Mouse (Mus musculus): ENCODE results near the gene Inpp5a.
A peak's percentile ranks its signal among the peaks of the same experiment; 100 is the strongest.
"Not testable (repeated sequence)": the region's sequence is repeated elsewhere in the genome, so short reads cannot be mapped to it uniquely, and the experiment has no call there.

Gene Inpp5a

DNA sequence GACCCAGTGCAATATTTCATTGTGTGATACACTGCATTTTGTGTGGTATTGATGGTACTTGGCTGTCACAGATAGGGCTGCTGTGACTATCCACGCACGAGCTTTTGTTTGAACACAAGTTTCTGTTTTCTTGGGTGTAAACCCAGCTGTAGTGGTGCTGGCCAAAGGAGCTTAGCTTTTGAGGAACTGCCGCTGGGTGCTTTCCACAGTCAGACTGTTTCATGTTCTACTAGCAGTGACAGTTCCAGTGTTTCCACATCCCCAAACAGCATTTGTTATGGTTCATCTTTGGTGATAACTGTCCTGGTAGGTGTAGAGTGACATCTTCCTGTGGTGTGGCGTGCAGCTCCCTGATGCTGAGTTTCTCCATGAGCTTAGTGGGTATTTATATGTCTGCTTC is 13.8 kb downstream of the Inpp5a start:
- peak in 1 of 2 experiments; percentile 7 for DNase-seq

DNA sequence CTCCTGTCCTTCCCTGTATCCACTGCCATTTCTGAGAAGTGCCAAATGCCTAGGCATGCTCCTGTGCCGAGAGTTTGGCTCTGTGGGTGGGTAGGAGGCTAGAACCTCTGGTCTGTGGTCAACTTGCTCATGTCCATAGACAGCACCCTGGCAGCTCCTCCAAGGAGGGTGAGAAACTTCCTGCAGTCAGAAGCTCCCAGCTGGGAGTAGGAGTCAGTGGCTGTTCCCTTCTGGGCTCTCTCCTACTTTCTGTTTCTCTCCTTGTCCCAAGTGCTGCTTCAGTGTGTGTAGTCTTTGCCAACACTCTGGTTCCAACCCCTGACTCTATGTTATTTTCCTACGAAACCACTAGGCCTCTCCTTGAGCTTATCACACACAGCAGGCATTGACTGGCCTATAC is 17.7 kb downstream of the Inpp5a start:
- no peak for DNase-seq

DNA sequence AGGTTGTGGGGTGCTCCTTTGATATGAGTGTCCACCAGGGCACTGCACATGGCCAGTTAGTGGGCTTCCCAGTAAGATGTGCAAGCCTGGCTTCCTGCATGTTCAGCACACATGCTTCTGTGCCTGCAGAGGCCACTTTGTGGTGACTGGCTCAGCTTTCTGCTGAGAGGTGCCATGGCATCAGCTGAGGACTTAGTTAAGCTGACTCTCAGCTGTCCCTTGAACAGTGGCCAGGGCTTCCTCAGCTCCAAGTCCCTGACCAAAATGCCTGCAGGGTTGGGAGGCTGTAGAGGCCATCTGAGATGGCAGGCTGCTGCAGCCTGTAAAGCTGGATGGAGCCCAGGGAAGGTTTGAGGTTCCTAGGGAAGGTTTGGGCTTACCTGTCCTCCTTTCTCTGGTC is 19.1 kb downstream of the Inpp5a start:
- DNase-seq: peak; percentile 77 to 86

DNA sequence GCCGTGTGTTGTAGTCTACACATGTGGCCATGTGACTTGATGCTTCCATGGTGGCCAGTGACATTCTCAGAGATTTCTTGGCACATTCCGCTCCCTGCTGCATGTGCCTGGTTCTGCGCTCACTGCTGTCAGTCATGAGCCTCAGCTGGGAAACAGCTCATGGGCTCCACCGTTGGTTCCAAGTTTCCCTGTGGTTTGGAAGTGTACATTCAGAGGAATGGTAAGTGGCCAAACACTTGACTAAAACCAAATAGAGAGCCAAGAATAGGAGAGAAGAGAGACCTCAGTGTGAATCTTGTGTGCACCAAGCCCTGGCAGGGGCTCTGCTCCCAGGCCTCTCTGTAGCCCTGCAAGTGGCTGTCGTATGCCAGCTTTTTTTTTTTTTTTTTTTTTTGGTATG is 21.0 kb downstream of the Inpp5a start:
- no peak for DNase-seq

DNA sequence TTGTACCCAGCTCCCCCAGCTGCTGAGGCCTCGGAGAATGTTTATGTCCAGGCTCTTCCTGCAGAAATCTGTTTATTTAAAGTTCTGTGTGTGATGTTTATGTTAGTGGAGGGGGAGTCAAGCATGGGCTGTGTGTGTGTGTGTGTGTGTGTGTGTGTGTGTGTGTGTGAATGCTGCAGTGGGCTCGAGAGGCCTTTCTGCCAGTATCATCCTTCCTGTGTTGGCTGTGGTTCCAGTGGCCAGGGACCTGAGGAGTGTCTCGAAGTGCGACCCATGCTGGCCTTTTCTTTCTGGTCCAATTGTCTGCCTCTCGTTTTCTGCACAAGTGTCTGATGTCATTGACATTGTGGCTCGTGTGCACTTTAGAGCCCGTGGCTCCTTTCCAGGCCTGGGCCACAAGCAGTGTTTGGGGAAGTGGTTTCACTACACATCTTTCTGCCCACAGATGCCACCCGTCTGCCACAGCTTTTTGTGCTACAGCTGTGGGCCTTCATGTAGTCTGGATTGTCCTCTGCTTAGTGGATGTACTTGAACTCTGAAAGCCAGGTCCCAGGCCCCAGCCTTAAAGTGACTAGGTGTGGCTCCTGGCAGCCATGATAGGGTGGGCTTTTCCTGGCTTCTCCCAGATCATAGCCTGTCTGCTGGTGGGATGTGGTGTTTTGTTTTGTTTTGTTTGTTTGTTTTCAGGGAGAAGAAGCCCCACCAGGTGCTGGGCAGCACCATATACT is 23.5 kb downstream of the Inpp5a start:
- DNase-seq: no peak

DNA sequence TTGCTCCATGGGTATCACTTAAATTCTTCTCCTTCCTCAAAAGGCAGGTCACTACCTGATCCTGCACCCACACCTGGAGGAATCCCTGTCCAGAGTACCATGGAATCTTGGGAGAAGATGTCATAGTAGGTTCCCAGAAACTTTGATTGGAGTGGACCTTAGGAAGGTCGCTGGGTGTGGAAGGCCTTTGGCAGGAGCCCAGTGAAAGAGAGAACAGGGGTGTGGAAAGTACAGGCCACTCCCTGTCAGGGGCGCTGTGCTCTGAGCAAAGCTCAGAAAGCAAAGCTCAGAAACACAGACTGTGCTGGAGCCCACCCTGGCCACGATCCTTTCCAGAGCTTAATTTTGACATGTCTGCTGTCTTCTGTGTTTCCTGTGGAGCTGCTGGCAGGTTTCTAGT is 24.5 kb downstream of the Inpp5a start:
- DNase-seq: no peak

DNA sequence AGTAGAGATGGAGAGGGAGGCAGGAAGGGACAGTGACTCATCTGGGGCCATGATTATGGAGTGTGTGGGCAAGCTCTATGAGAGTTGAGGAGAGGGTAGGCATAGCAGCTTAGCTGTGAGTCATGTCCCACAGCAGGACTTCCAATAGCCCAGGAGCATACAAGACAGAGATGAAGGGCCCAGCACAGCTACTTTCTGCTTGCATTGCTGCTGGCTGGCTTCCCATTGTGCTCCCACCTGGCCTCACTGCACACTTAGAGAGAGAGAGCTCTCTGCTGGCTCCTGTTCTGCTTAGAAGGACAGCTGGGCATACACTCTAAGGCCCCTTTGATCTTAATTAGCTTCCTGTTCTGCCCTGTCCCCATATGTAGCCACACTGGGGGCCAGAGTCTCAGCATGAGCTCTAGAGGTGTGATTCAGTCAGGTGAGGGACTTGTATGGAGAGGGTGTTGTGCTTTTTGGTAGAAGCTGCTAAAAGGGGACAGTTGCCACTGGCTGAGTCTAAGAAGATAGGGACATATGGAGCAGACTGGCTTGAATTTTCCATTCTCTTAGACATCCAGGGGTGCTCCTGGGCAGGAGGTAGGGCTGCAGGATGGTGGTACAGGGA is 26.8 kb downstream of the Inpp5a start:
- peak; percentile 62 to 72 for DNase-seq

DNA sequence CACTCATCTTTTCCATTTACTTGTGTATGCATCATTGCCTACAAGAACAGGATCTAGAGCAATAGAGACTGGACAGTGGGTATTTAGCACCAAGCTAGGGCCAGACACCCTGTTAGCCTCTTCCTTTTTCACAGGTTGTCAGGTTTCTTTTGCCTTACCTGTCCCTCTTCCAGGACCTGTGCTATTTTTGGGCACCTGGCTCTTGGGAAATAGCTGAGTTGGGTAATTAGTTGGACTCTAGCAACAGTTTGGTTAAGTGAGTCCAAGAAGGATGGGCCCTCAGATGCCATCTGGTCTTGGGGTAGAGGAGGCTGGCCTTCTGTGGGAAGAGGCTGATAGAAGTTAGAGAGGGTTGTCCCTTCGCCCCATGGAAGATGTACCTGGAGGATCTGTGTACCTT is 29.5 kb downstream of the Inpp5a start:
- DNase-seq: no peak

DNA sequence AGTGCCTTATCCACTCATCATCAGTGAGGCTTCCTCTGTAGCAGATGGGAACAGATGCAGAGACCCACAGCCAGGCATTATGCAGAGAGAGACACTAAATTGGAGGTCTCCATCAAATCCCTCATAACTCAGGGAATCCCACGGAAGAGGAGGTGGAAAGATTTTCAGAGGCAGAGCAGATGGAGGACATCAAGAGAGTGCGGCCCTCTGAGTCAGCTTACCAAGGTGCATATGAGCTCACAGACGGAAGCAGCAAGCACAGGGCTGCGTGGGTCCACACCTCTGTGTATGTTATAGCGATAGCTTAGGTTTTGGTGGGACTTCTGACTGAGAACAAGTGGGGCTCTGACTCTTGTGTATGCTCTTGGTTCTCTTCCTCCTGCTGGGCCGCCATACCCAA is 33.9 kb downstream of the Inpp5a start:
- no peak for DNase-seq

DNA sequence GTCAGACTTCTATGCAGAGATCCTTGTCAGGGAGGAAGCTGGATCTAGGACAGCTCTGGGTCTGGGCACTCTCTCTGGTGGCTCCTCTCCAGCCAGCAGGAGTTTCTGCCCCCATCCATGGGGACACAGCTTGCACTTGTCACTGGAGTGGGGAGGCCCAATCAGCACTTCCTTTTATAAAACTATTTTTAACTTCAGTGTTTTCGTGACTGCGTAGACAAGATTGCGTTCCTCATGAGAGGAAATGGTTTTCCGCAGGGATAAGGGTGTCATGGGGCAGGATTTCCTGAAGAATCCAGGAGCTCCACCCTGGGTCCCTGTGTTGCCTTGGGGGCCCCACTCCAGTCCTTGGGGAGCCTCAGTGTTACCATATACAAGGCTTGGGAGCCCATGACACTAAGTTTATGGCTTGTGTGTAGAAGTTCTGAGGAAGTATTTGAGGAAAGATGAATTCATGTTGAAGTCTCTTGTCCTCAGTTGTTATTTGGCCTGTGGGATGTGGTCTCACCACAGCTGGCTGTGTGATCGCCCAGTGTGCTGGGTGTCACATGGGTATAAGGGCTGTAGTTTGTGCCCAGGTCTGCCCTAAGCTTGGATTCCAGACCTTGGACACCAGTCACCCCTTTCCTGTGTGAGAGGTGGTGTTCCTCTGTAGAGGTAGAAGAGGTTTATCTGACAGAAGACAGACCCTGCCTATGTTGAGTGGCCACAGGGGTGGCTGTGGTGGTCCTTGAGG is 45.4 kb downstream of the Inpp5a start:
- DNase-seq: peak; percentile 11 to 49

DNA sequence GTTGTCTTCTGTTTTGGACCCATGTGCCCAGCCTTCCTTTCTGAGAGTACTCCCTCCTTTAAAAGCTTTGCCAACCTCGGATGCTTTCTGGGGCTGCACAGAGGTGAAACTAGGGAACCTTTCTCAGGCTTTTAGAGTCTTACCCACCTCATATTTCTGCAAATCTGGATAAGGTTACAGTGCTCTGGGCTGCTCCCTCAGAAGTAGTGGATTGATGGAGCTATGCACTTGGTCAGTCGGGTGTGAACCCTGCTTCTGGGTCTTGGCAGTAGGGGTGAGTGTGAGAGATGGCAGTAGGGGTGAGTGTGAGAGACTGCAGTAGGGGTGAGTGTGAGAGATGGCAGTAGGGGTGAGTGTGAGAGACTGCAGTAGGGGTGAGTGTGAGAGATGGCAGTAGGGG is 46.0 kb downstream of the Inpp5a start:
- DNase-seq: not testable (repeated sequence)

DNA sequence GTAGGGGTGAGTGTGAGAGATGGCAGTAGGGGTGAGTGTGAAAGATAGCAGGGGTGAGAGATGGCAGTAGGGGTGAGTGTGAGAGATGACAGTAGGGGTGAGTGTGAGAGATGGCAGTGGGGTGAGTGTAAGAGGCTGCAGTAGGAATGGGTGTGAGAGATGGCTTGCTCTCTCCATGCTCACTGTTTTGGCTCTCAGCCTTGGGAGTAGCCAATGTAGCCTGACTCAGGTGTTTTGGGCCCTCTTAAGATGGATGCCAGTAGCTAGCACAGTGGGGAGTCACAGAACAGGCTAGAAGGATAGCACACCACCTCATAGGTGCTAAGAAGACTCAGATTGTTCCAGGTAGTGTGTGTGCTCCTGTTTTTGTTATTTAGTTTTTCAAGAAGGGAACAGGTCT is 46.8 kb downstream of the Inpp5a start:
- DNase-seq: peak in 1 of 2 experiments; percentile 39

DNA sequence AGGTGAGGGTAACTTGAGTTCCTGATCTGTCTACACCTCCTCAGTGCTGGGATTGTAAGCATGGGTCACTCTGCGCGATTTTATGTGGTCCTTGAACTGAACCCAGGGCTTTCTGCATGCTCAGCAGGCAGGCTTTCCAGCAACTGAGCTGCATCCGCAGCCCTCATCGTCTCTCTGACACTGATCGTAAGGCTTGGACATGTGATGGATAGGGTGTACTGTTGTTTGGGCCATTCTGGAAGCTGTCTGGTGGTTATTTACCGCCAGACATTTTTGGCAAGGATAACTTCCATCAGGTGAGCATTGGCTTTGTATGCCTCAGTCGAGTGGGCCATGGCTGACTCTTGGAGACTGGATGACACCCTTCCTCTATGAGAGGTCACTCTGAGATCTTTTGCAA is 48.0 kb downstream of the Inpp5a start:
- peak; percentile 20 to 38 for DNase-seq

DNA sequence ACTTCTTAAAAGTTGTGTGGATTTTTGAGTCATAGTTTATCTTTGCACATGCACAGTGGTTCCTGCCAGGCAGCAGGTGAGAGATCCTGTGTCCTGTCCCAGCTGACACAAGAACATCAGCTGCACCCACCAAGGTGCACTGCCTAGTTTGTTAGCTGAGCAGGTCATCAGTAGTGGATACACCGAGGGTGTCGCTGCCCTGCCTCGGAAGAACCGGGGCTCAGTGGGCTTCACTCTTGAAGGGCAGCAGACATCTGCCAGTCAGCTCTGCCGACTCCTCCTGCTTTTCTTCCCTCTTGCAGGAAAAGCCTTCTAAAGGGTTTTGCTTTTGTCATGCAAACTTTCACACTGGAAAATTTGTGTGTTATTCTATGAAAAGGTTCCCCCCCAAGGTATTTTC is 48.6 kb downstream of the Inpp5a start:
- peak; percentile 27 to 34 for DNase-seq

DNA sequence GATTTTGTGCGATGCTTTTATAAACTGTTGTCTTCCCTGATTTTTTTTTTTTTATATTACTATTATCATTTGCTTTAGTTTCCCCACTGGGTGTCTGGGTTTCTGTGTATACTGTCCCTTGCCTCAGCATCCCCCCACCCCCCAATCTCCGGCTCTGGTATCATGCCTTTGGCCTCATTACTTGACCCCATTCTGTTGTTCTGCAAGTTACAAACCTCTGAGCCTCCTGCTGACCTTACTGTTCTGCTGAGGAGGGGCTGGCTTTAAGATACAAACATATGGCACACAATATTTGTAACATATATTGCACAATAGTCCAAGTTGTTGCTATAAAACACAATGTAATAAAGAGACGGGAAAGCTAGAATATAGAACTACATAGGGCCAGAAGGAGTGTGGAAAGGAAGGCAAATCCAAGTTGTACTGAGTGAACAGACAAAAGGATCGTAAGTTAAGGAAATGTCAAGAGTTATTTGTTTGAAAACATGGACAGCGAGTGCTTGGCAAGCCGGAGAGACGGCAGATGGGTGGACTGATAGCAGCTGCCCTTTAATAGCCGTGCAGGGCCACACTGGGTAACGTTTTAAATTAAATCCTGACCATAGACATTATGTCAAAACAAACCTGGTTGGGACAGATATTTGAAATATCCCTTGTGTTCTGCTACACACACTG is 49.2 kb downstream of the Inpp5a start:
- DNase-seq: peak; percentile 68 to 79

DNA sequence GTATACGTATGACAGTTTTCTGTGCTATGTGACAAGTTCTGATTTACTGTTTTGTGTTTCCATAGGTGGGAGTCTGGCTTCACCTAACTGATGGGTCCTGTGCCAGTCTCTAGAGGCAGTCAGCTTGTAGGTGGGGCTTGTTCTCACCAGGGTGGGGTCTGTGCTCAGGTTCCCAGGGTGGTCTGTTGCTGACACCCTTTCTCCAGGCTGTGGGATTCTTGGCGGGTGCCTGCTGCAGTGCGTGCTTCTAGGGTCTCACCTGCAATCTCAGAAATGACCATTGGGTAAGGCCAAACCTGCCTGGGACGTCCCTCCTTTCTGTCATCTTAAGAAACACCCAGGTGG is 49.7 kb downstream of the Inpp5a start:
- peak in 1 of 2 experiments; percentile 47 for DNase-seq

DNA sequence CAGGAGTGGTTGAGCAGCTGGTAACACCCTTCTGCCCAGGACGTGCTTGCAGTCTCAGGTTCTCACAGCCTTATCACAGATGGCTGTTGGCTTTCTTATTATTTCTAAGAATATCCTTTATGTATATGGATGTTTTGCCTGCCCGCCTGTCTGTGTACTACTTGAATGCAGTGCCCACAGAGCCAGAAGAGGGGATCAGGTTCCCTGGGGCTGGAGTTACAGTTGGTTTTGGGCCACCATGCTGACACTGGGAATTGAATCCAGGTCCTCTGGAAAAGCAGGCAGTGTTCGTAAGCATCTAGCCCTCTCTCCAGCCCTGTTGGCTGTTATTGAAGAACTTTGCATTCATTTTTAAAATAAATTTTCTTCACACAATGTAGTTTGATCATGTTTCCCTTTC is 50.1 kb downstream of the Inpp5a start:
- DNase-seq: peak in 1 of 2 experiments; percentile 41

DNA sequence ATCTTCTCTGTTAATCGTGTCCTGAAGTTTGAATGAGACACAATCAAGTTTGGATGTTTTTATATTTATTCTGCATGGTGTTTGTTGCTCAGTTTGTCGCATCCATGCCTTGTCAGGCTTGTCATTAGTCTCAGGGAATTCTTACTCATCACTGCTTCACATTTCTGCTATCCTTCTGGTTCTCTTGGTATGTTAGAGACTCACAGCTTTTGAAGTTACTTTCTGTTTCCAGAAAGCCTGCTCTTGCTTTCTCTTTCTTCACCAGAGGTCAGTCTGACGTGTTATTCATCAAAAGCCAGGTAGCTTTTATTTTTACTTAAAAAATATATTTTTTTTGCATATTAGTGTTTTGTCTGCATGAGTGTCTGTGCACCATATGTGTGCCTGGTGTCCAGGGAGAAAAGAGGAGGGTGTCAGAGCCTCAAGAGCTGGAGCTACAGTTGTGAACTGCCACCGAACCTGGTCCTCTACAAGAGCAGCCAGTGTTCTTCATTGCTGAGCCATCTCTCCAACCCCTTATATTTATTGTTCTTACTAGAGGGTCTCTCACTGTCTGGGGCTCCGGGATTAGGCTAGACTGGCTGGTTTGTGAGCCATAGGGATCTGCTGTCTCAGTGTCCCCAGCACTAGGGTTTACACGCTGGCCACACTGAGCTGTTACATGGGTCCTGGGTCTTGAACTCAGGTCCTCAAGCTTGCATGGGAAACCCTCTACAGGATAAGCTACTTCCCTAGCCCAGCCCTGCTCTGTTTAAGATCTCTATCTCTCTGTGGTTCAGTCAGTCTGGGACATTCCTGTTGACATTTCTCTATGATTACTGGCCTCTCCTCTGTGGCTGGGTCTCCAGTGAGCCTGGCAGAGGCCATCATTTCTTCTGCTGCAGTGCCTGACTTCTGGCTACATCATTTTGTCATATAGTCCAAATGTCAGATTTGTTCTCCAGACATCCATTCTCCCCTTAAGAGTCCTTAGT is 51.3 kb downstream of the Inpp5a start:
- no peak for DNase-seq

DNA sequence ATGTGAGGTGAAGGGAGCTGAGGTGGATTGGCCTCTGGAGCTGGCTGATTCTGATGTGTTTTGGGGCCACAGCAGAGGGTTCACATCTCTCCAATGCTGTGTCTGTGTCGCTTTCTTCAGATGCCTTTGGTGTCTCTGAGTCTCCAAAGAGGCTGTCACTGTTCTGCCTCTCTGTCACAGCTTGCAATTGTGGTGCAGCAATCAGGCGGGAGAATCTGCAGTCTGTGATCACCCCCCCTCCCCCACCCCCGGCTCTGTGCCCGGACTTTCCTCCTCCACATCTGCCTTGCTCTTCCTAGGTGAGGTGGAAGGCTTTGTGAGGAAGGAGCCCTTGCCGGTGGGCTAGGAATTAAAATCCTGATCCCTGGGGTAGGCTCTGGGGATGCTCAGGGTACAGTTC is 52.1 kb downstream of the Inpp5a start:
- no peak for DNase-seq

DNA sequence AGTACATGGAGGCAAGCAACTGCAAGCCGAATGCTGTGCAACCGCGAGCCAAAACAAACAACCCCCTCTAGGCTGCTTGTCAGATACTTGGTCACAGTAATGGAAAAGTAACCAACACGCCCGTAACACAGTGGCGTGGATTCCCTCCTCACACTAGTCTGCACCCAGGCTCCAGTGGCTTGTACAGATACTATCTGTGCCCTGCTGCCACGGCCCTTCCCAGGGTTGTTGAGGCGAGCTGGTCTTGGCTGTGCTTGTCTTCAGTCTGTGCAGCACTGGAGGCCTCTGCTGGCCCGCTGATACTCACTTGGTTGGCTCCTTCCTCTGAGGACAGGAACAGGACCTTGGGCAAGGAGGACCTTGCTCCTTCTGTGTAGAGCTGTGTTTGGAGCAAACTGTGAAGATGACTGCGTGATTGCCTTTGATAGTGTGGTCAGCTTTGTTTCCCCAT is 52.9 kb downstream of the Inpp5a start:
- peak; percentile 57 to 64 for DNase-seq

DNA sequence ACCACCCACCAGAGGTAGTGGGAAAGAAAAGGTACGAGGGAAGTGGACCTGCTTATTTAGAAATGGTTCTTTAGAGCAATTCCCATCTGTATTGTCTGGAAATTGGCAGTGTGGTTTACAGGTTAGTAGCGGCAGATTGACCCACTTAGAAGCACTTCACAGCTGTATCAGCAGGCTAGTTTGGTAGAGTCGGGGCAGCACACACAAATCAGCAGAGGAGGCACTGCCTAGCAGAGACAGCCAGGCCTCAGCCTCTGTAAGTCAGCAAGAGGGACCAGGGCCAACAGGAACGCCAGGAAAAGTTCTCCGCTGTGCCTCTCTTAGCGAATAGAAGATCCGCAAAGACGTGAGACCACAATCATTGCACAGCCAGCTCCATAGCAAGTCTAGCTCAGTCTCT is 56.7 kb downstream of the Inpp5a start:
- no peak for DNase-seq

DNA sequence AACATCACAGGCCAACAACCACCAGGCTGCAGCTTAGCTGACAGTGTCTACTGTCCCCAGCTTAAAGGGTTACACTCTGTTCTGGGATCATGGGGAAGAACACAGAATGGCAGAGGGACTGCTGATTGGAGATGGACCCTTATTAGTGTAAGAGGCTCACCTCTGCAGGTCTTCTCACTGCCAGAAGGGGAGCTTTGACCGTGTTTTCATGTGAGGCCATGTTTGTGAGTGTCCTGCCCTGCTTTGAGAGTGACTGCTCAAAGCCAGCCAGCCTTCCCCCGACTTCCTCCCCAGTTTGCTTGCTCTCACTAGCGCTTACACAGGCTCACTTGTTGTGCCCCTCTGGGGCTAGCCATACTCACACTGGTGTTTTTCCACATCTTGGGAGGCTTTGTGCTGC is 58.5 kb downstream of the Inpp5a start:
- no peak for DNase-seq
